Mouse (Mus musculus) bone marrow, adult 2 months (tissue): ENCODE results near the gene Socs4.
"Not testable (repeated sequence)": the region's sequence is repeated elsewhere in the genome, so short reads cannot be mapped to it uniquely, and the experiment has no call there.

Experiments
- CTCF ChIP-seq: fragments of 200-500 bp; IDR thresholded peaks from 2 replicates; pipeline ENCODE4 v1.5.1; 2011; ENCODE audit warnings: low read length, control low read depth; ENCODE audit not compliant: control insufficient read depth, insufficient read depth
- POLR2A ChIP-seq: fragments of 200-500 bp; IDR thresholded peaks from 2 replicates; pipeline ENCODE4 v1.6.1; 2011; ENCODE audit warnings: low read depth, mild to moderate bottlenecking, control low read depth, low read length, borderline replicate concordance; ENCODE audit not compliant: control insufficient read depth

- not testable (repeated sequence) for TF ChIP-seq POLR2A, CTCF
These were observed 44.9 kb downstream of the Socs4 start for GRCm38 (mm10) chr14:47321581-47321980.
